Mouse (Mus musculus): ENCODE measurements around the gene Pgm2. TPM values are rescaled to one million over a fixed set of nuclear protein-coding genes. Genes with fewer than 3 reads are reported as not detected.

Pgm2 gene
- polyA plus RNA-seq (2015; fragmentation: Nextera tagmentation; extraction: Ambion mirVana) = 17.3 and 17.7 TPM in 2 replicates

DNA sequence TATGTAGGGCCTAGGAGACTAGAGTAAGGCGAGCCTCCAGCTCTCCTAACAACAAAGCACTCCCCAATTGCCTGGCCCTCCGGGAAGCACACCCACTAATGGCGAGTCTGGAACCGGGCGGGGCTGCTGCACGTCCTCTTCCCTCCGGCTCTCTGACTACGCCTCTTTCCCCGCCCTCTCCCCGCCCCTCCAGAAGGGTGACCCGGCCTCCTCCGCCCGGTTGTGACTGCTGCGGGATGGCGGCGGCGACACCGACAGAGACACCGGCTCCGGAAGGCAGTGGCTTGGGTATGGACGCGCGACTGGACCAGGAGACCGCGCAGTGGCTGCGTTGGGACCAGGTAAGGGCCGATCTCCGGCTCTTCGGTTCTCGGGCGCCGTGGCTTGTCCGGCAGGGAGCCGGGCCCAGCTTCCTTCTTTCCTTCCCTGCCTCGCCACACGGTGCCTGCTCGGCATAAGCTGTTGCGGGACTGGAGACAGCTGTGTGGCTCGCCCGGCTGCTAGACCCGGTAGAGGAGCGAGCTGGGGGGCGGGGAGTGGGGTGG, at the start of gene Pgm2:
Pgm2 (plus strand) TSS at position 203 of the 545 bp plus-strand sequence.
- Histone ChIP-seq H3K9me3 (no peaks in the 10 kb centered on the region), H3K4me1 (peaks cover 11% of the 10 kb centered on the region), H3K36me3 (replicated peaks) (no peaks in the 10 kb centered on the region), H3K27me3 (replicated peaks) (no peaks in the 10 kb centered on the region), H3K4me3 (peak within 1 kb of the TSS; percentile 83), H3K27ac (peak within 1 kb of the TSS; percentile 85), H3K9ac (peak within 1 kb of the TSS; percentile 86), H3K4me2 (peak within 1 kb of the TSS; percentile 70)
- ATAC-seq (replicated peaks) = peak; percentile 97
- 0% methylated on average over 43 of the region's 43 CpGs for WGBS

GRCm38 (mm10) chr5:64043694-64044453, 48.9 kb upstream of the Pgm2 start:
- H3K4me3 ChIP-seq = no peak overlapping the region
- 0 out of 2 replicates have a peak, but pooled peaks cover 7% of the 10 kb centered on the region for H3K4me1 ChIP-seq
- H3K9me3 ChIP-seq = no peaks in the 10 kb centered on the region
- H3K4me2 ChIP-seq = no peak overlapping the region
- no peaks in the 10 kb centered on the region for H3K36me3 ChIP-seq (replicated peaks)
- no peak overlapping the region for H3K9ac ChIP-seq
- peak; percentile 52; the same call in 1 of the 2 replicates for ATAC-seq (replicated peaks)
- no peaks in the 10 kb centered on the region for H3K27me3 ChIP-seq (replicated peaks)
- peak overlapping the region; percentile 57 for H3K27ac ChIP-seq
- WGBS = 26% methylated on average over 5 of the region's 5 CpGs

GRCm38 (mm10) chr5:64044790-64045189, 48.0 kb upstream of the Pgm2 start:
- no peak overlapping the region for H3K27ac ChIP-seq
- ATAC-seq (replicated peaks) = peak; percentile 40; the same call in 1 of the 2 replicates
- 87% methylated on average over 18 of the region's 18 CpGs for WGBS
- no peaks in the 10 kb centered on the region for H3K27me3 ChIP-seq (replicated peaks)
- H3K4me1 ChIP-seq = 0 out of 2 replicates have a peak, but pooled peaks cover 7% of the 10 kb centered on the region
- H3K9me3 ChIP-seq = no peaks in the 10 kb centered on the region
- no peak overlapping the region for H3K4me3 ChIP-seq
- H3K36me3 ChIP-seq (replicated peaks) = no peaks in the 10 kb centered on the region
- no peak overlapping the region for H3K4me2 ChIP-seq
- no peak overlapping the region for H3K9ac ChIP-seq

- WGBS = 37% methylated on average over 8 of the region's 8 CpGs
- Histone ChIP-seq H3K27me3 (replicated peaks) (no peaks in the 10 kb centered on the region), H3K4me3 (no peak overlapping the region), H3K27ac (no peak overlapping the region), H3K9ac (no peak overlapping the region), H3K36me3 (replicated peaks) (no peaks in the 10 kb centered on the region), H3K9me3 (no peaks in the 10 kb centered on the region), H3K4me2 (0 out of 2 replicates have a peak overlapping the region, but pooled peaks have one; percentile 8), H3K4me1 (0 out of 2 replicates have a peak, but pooled peaks cover 7% of the 10 kb centered on the region)
- peak; percentile 76 for ATAC-seq (replicated peaks)
Observed at GRCm38 (mm10) chr5:64045502-64045901, 47.2 kb upstream of the Pgm2 start.

- H3K4me1 ChIP-seq = 0 out of 2 replicates have a peak, but pooled peaks cover 7% of the 10 kb centered on the region
Observed at GRCm38 (mm10) chr5:64046995-64047394, 45.8 kb upstream of the Pgm2 start.

GRCm38 (mm10) chr5:64047921-64048320, 44.8 kb upstream of the Pgm2 start:
- WGBS = 71% methylated on average over 6 of the region's 6 CpGs
- no peak overlapping the region for H3K4me2 ChIP-seq
- no peak overlapping the region for H3K4me3 ChIP-seq
- H3K27ac ChIP-seq = no peak overlapping the region
- no peaks in the 10 kb centered on the region for H3K9me3 ChIP-seq
- H3K4me1 ChIP-seq = 0 out of 2 replicates have a peak, but pooled peaks cover 7% of the 10 kb centered on the region
- H3K27me3 ChIP-seq (replicated peaks) = no peaks in the 10 kb centered on the region
- no peaks in the 10 kb centered on the region for H3K36me3 ChIP-seq (replicated peaks)
- ATAC-seq (replicated peaks) = no peak
- no peak overlapping the region for H3K9ac ChIP-seq

More at GRCm38 (mm10) chr5:64046995-64047394, 45.8 kb upstream of the Pgm2 start:
- Histone ChIP-seq H3K27me3 (replicated peaks) (no peaks in the 10 kb centered on the region), H3K9ac (no peak overlapping the region), H3K4me3 (no peak overlapping the region), H3K36me3 (replicated peaks) (no peaks in the 10 kb centered on the region), H3K9me3 (no peaks in the 10 kb centered on the region), H3K27ac (no peak overlapping the region), H3K4me2 (no peak overlapping the region)
- WGBS = 63% methylated on average over 11 of the region's 11 CpGs
- ATAC-seq (replicated peaks) = no peak

- no peaks in the 10 kb centered on the region for H3K9me3 ChIP-seq
- 0 out of 2 replicates have a peak, but pooled peaks cover 7% of the 10 kb centered on the region for H3K4me1 ChIP-seq
- no peak for ATAC-seq (replicated peaks)
- no peak overlapping the region for H3K9ac ChIP-seq
- H3K36me3 ChIP-seq (replicated peaks) = no peaks in the 10 kb centered on the region
- H3K27me3 ChIP-seq (replicated peaks) = no peaks in the 10 kb centered on the region
- H3K27ac ChIP-seq = no peak overlapping the region
- WGBS = 55% methylated on average over 3 of the region's 3 CpGs
- H3K4me3 ChIP-seq = no peak overlapping the region
- H3K4me2 ChIP-seq = no peak overlapping the region
Observed at GRCm38 (mm10) chr5:64048605-64049004, 44.1 kb upstream of the Pgm2 start.

DNA sequence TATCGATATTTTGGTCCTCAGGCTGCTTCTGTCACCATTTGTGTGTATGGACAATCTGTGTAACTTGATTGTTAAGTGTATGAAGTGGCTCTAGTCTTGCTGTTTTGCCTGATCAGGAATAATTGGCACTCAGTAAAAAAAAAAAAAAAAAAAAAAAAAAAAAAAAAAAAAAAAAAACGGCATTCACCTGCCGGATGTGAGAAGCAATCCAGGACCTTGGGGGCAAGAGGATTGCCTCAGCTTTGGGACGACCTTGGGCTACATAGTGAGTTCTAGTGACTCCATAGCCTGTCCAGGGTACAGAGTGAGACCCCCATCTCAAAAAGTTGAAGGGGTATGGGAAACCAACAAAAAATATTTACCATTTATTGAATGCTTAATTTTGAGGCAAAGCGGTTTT, 43.5 kb upstream of the Pgm2 start:
- Histone ChIP-seq H3K4me3 (no peak overlapping the region), H3K27me3 (replicated peaks) (no peaks in the 10 kb centered on the region), H3K9ac (no peak overlapping the region), H3K36me3 (replicated peaks) (no peaks in the 10 kb centered on the region), H3K4me1 (0 out of 2 replicates have a peak, but pooled peaks cover 2% of the 10 kb centered on the region), H3K4me2 (no peak overlapping the region), H3K9me3 (no peaks in the 10 kb centered on the region), H3K27ac (no peak overlapping the region)
- WGBS = 91% methylated on average over 5 of the region's 5 CpGs
- ATAC-seq (replicated peaks) = no peak

- no peak overlapping the region for H3K27ac ChIP-seq
- WGBS = 94% methylated on average over 5 of the region's 5 CpGs
Observed at GRCm38 (mm10) chr5:64053010-64053409, 39.7 kb upstream of the Pgm2 start.

DNA sequence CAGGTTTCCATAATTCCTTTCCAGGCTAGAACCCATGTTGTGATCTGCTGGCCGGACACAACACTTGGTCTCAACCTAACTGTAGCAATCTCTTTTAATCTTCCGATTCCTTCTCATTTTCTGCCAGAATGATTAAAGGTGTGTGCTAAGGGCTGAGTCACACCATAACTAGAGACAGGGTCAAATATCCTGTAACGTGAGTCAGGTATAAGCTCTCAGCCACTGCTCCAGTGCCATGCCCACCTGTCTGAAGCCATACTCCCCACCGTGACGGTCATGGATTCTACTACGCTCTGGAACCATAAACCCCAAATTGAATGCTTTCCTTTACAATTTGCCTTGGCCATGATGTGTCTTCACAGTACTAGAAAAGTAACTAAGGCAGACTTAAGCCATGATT, 36.5 kb upstream of the Pgm2 start:
- Histone ChIP-seq H3K27me3 (replicated peaks) (no peaks in the 10 kb centered on the region), H3K4me2 (no peak overlapping the region), H3K4me1 (no peaks in the 10 kb centered on the region), H3K36me3 (replicated peaks) (no peaks in the 10 kb centered on the region), H3K9ac (no peak overlapping the region), H3K27ac (no peak overlapping the region), H3K4me3 (no peak overlapping the region), H3K9me3 (no peaks in the 10 kb centered on the region)
- ATAC-seq (replicated peaks) = no peak
- WGBS = 97% methylated on average over 6 of the region's 6 CpGs

More at GRCm38 (mm10) chr5:64053010-64053409, 39.7 kb upstream of the Pgm2 start:
- ATAC-seq (replicated peaks) = no peak
- H3K4me3 ChIP-seq = no peak overlapping the region
- H3K36me3 ChIP-seq (replicated peaks) = no peaks in the 10 kb centered on the region
- H3K4me1 ChIP-seq = no peaks in the 10 kb centered on the region
- no peak overlapping the region for H3K9ac ChIP-seq
- no peak overlapping the region for H3K4me2 ChIP-seq
- no peaks in the 10 kb centered on the region for H3K9me3 ChIP-seq
- no peaks in the 10 kb centered on the region for H3K27me3 ChIP-seq (replicated peaks)

- H3K4me1 ChIP-seq = no peaks in the 10 kb centered on the region
- H3K4me3 ChIP-seq = no peak overlapping the region
Observed at GRCm38 (mm10) chr5:64060881-64061280, 31.9 kb upstream of the Pgm2 start.

GRCm38 (mm10) chr5:64061643-64062042, 31.1 kb upstream of the Pgm2 start:
- ATAC-seq (replicated peaks) = no peak
- no peaks in the 10 kb centered on the region for H3K27me3 ChIP-seq (replicated peaks)
- WGBS = 81% methylated on average over 7 of the region's 7 CpGs

More at GRCm38 (mm10) chr5:64060881-64061280, 31.9 kb upstream of the Pgm2 start:
- Histone ChIP-seq H3K36me3 (replicated peaks) (no peaks in the 10 kb centered on the region), H3K4me2 (no peak overlapping the region), H3K27ac (no peak overlapping the region), H3K9ac (no peak overlapping the region), H3K27me3 (replicated peaks) (no peaks in the 10 kb centered on the region), H3K9me3 (no peaks in the 10 kb centered on the region)
- ATAC-seq (replicated peaks) = no peak
- 94% methylated on average over 8 of the region's 8 CpGs for WGBS

More at GRCm38 (mm10) chr5:64061643-64062042, 31.1 kb upstream of the Pgm2 start:
- Histone ChIP-seq H3K4me3 (no peak overlapping the region), H3K4me2 (no peak overlapping the region), H3K27ac (no peak overlapping the region), H3K36me3 (replicated peaks) (no peaks in the 10 kb centered on the region), H3K4me1 (no peaks in the 10 kb centered on the region), H3K9ac (no peak overlapping the region), H3K9me3 (no peaks in the 10 kb centered on the region)

Measured in midbrain, embryonic 15.5 days (tissue).